Mouse (Mus musculus): Measurements from ENCODE around the gene Capn5.

Capn5 gene

GRCm38 (mm10) chr7:98111233-98111632 is 66.8 kb downstream of the Capn5 start:
- DNase-seq (ENCODE audit: low read depth, low spot score), result no peak

GRCm38 (mm10) chr7:98109771-98110170 is 68.3 kb downstream of the Capn5 start:
- DNase-seq (ENCODE audit: low read depth, low spot score), result peak; percentile 68

GRCm38 (mm10) chr7:98108636-98109430 is 69.2 kb downstream of the Capn5 start:
- DNase-seq (ENCODE audit: low read depth, low spot score), result peak; percentile 96

GRCm38 (mm10) chr7:98106272-98106671 is 71.8 kb downstream of the Capn5 start:
- DNase-seq (ENCODE audit: low read depth, low spot score), result no peak

GRCm38 (mm10) chr7:98104481-98105435 is 73.3 kb downstream of the Capn5 start:
- peak; percentile 66 for DNase-seq (ENCODE audit: low read depth, low spot score)

- DNase-seq (ENCODE audit: low read depth, low spot score), result no peak
These were observed 74.2 kb downstream of the Capn5 start for GRCm38 (mm10) chr7:98103942-98104292.

- peak; percentile 89 for DNase-seq (ENCODE audit: low read depth, low spot score)
These were observed 74.8 kb downstream of the Capn5 start for GRCm38 (mm10) chr7:98103002-98103941.

GRCm38 (mm10) chr7:98102488-98102887 is 75.6 kb downstream of the Capn5 start:
- DNase-seq (ENCODE audit: low read depth, low spot score), result no peak

- no peak for DNase-seq (ENCODE audit: low read depth, low spot score)
These were observed 80.5 kb downstream of the Capn5 start for GRCm38 (mm10) chr7:98097557-98097956.

- DNase-seq (ENCODE audit: low read depth, low spot score), result no peak
These were observed 82.2 kb downstream of the Capn5 start for GRCm38 (mm10) chr7:98095852-98096251.

- peak; percentile 63 for DNase-seq (ENCODE audit: low read depth, low spot score)
These were observed 91.7 kb downstream of the Capn5 start for GRCm38 (mm10) chr7:98086346-98086745.

- DNase-seq (ENCODE audit: low read depth, low spot score), result no peak
These were observed 92.8 kb downstream of the Capn5 start for GRCm38 (mm10) chr7:98085314-98085713.

GRCm38 (mm10) chr7:98084541-98085293 is 93.4 kb downstream of the Capn5 start:
- DNase-seq (ENCODE audit: low read depth, low spot score), result no peak

GRCm38 (mm10) chr7:98082376-98082775 is 95.7 kb downstream of the Capn5 start:
- DNase-seq (ENCODE audit: low read depth, low spot score), result no peak

GRCm38 (mm10) chr7:98077453-98077852 is 100.6 kb downstream of the Capn5 start:
- no peak for DNase-seq (ENCODE audit: low read depth, low spot score)

- DNase-seq (ENCODE audit: low read depth, low spot score), result peak; percentile 87
These were observed 106.5 kb downstream of the Capn5 start for GRCm38 (mm10) chr7:98071620-98072019.
